Mouse (Mus musculus) kidney, postnatal 0 days (tissue): ENCODE results near the gene Sart3. TPM values are rescaled to one million over a fixed set of nuclear protein-coding genes. Genes with fewer than 3 reads are reported as not detected.

Experiments
- ATAC-seq: fragments of 200-750 bp; cut with Nextera tagmentation; replicated peaks from 2 replicates; pipeline ENCODE4 v1.8.0; 2017; ENCODE audit warnings: low read depth, moderate number of reproducible peaks, moderate TSS enrichment, moderate library complexity; ENCODE audit not compliant: low FRiP score
- DNase-seq: peaks from one replicate; pipeline ENCODE4 v3.0.0-alpha.2; 2016; ENCODE audit warnings: low spot score
- H3K27ac ChIP-seq: fragments of 300-500 bp; sonication (generic); 2 replicates; pipeline ENCODE4 v1.5.1; 2014; ENCODE audit warnings: mild to moderate bottlenecking
- H3K27me3 ChIP-seq: fragments of 300-500 bp; sonication (generic); 2 replicates; pipeline ENCODE4 v1.6.1; 2014; ENCODE audit warnings: low read length, mixed read lengths; ENCODE audit not compliant: insufficient read depth
- H3K36me3 ChIP-seq: fragments of 300-500 bp; sonication (generic); 2 replicates; pipeline ENCODE4 v1.6.1; 2014; ENCODE audit warnings: low read length, mixed read lengths; ENCODE audit not compliant: insufficient read depth
- H3K4me1 ChIP-seq: fragments of 300-500 bp; sonication (generic); replicated peaks from 2 replicates; pipeline ENCODE4 v1.6.1; 2014; ENCODE audit warnings: antibody characterized with exemption, low read length, mixed read lengths; ENCODE audit not compliant: insufficient read depth
- H3K4me2 ChIP-seq: fragments of 300-500 bp; sonication (generic); 2 replicates; pipeline ENCODE4 v1.6.1; 2014; ENCODE audit warnings: mild to moderate bottlenecking, low read length, moderate library complexity, mixed read lengths
- H3K4me3 ChIP-seq: fragments of 300-500 bp; sonication (generic); replicated peaks from 2 replicates; pipeline ENCODE4 v1.5.1; 2014; ENCODE audit warnings: low read depth, low read length
- H3K9ac ChIP-seq: fragments of 300-500 bp; sonication (generic); 2 replicates; pipeline ENCODE4 v1.6.1; 2014; ENCODE audit warnings: low read depth, low read length
- H3K9me3 ChIP-seq: fragments of 300-500 bp; sonication (generic); replicated peaks from 2 replicates; pipeline ENCODE4 v1.6.1; 2016; ENCODE audit warnings: low read length, inconsistent platforms, mixed read lengths
- CTCF ChIP-seq: IDR thresholded peaks from 2 replicates; pipeline ENCODE4 v1.5.1; 2016; ENCODE audit warnings: antibody characterized with exemption, low read depth, mild to moderate bottlenecking, moderate library complexity
- WGBS: fragments of 180-500 bp; shearing (Covaris S2); extraction: QIAGEN DNeasy Blood & Tissue Kit; methylation state at CpG from one replicate; pipeline ENCODE4 v1.1.7; 2014; 5-methylcytosine and 5-hydroxymethylcytosine counted together
- polyA plus RNA-seq: library from polyadenylated mRNA; unstranded; fragments of >200 nt; fragmentation: Nextera tagmentation; extraction: Ambion mirVana; gene quantifications from 2 replicates; pipeline ENCODE4 v1.2.1, GENCODE M21; 2015

The Sart3 gene
- polyA plus RNA-seq, 1 experiment from 2014 or later: 27.7 TPM

DNA sequence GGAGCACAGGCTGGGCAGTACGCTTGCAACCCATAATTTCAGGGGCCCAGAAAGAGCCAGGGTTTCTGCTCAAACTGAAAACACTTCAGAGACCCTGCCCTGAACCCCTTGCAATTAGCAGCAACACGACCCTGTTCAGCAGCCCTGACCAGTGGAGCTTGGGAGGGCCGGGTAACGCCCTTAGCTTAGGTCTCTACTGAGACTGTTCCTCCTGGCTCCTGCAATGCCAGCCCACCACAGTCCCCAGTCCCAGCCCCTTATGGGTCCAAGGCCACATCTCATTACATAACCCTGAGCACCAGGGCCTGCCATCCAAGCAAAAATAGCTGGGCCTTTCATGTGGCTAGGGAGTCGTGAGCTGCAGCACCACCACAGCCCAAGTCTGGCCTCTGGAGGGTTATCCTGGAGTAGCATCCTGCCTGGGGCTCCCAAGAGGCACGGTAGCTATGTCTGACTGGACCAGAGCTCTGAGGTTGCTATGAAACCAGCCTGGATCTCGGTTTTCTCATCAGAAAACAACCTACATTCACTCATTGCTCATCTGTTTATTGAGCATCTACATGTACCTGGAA lies 32.2 kb upstream of the Sart3 start:
- Histone ChIP-seq H3K27me3 (no peaks in the 10 kb centered on the region), H3K9me3 (no peaks in the 10 kb centered on the region), H3K4me1 (0 out of 2 replicates have a peak, but pooled peaks cover 5% of the 10 kb centered on the region), H3K27ac (no peak overlapping the region), H3K9ac (no peak overlapping the region), H3K36me3 (no peaks in the 10 kb centered on the region), H3K4me3 (no peak overlapping the region), H3K4me2 (no peak overlapping the region)
- DNase-seq (no peak), ATAC-seq (no peak)
- TF ChIP-seq CTCF: peak; percentile 22; the same call in 1 of the 2 replicates
- 44% methylated on average over 7 of the region's 7 CpGs for WGBS

DNA sequence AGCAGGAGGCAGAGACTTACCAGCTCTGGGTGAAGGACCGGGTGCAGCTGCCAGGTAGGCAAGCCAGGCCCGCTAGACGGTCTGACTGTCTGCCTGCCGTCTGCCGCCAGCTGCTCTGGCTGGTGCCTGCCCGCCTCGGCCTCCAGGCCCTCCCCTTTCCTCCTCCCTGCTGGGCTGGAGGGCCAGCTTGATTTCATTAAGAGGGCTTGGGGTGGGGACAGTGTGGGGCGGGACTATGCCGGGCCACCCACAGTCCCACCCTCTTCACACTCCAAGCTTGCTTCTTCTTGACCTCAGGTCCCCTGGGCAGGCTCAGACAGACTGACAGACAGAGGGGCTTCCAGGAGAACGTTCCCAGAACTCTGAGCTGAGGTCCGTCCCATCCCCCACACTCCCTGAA lies 28.0 kb upstream of the Sart3 start, which contains the start of gene Tmem119:
TSS of gene Tmem119 (minus strand) at position 237 of the 400 bp plus-strand sequence.
- WGBS: under 1% methylated on average over 11 of the region's 11 CpGs

DNA sequence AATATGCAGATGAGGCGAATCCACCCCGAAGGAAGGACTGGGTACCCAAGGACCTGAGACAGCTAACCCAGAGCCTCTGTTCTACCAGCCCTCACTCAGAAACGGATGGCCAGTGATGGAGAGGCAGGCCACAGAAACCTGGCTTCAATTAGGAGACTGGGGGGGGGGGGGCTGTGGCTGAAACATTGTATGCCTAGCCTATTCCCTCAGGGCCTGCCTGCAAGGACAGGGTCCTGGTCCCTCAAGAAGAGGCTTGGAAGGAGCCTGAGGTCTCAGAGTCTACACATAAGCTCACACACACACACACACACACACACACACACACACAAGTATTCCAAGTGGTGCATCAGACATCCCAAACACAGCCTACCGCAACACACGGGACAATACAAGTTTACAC lies 27.4 kb upstream of the Sart3 start:
- no peak for DNase-seq
- Histone ChIP-seq H3K36me3 (no peaks in the 10 kb centered on the region), H3K4me1 (peaks cover 27% of the 10 kb centered on the region; the same call in 1 of the 2 replicates), H3K9me3 (no peaks in the 10 kb centered on the region), H3K4me2 (peak overlapping the region; percentile 51), H3K9ac (0 out of 2 replicates have a peak overlapping the region, but pooled peaks have one; percentile 40), H3K27me3 (no peaks in the 10 kb centered on the region), H3K4me3 (peak overlapping the region; percentile 35), H3K27ac (no peak overlapping the region)
- TF ChIP-seq CTCF: no peak
- ATAC-seq: no peak
- WGBS: 41% methylated on average over 5 of the region's 5 CpGs

More for the DNA sequence above, 28.0 kb upstream of the Sart3 start, which contains the start of gene Tmem119:
- Histone ChIP-seq H3K36me3 (no peaks in the 10 kb centered on the region), H3K27me3 (no peaks in the 10 kb centered on the region), H3K4me3 (peak within 1 kb of the TSS; percentile 35), H3K4me2 (peak within 1 kb of the TSS; percentile 51), H3K9me3 (no peaks in the 10 kb centered on the region), H3K4me1 (peaks cover 27% of the 10 kb centered on the region; the same call in 1 of the 2 replicates), H3K27ac (peak within 1 kb of the TSS; percentile 28; the same call in 1 of the 2 replicates), H3K9ac (peak within 1 kb of the TSS; percentile 40; the same call in 1 of the 2 replicates)
- ATAC-seq: peak; percentile 81
- DNase-seq: peak; percentile 87
- TF ChIP-seq CTCF: no peak

DNA sequence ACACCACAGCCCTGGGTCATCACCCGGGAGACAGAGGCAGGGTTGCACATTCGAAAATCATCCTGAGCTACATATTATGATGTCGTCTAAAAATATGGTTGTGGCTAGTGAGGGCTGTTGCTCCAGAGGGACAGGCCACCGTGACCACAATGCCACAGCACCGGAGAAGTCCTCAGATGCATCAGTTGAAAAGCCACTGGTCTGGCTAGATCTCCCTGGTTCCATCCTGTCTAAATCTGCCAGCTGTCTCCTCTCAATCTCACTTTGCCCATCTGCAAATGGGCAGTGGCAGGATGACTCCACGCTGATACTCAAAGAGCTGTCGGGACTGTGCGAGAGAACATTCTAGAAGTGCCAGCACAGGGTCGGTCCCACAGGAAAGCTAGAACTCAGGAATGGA lies 26.2 kb upstream of the Sart3 start:
- ATAC-seq (no peak), DNase-seq (no peak)
- Histone ChIP-seq H3K27me3 (no peaks in the 10 kb centered on the region), H3K27ac (no peak overlapping the region), H3K9me3 (no peaks in the 10 kb centered on the region), H3K4me2 (peak overlapping the region; percentile 51), H3K9ac (no peak overlapping the region), H3K4me3 (peak overlapping the region; percentile 17), H3K36me3 (no peaks in the 10 kb centered on the region), H3K4me1 (peaks cover 27% of the 10 kb centered on the region; the same call in 1 of the 2 replicates)
- TF ChIP-seq CTCF: no peak
- 74% methylated on average over 9 of the region's 9 CpGs for WGBS

DNA sequence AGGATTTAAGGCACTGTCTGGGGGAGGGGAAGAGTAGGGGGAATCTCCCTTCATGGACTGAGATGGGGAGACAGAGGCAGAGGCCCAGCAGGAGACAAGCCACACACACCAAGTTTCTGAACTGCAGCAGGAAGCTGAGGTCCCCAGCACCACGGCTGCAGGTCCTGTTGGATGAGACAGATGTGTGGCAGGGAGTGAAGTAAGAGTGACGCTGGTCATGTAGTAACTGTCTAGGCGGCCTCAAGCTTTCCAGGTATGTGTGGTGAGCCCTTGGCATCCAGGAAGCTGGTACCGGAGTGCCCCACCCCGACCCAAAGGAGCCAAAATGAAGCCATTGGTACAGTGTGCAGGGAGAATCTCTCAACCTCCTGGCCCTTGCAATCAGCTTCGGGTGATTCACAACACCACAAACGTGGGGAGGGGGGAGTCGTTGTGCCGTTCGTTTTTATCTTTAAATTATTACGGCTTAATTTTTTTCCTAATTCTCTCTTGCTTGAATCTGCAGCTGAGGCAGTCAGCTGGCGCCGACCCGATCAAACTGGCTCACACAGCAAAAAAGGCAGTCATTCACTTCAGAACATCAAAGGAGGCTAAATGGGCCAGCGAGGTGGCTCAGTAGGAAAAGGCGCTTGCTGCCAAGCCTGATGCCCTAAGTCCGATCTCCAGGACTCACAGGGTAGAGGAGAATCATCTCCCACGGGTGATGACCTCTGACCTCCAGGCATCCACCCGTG lies 25.0 kb upstream of the Sart3 start:
- Histone ChIP-seq H3K9ac (peak overlapping the region; percentile 19; the same call in 1 of the 2 replicates), H3K9me3 (no peaks in the 10 kb centered on the region), H3K4me1 (peaks cover 28% of the 10 kb centered on the region; the same call in 1 of the 2 replicates), H3K27ac (0 out of 2 replicates have a peak overlapping the region, but pooled peaks have one; percentile 32), H3K36me3 (no peaks in the 10 kb centered on the region), H3K27me3 (no peaks in the 10 kb centered on the region), H3K4me2 (peak overlapping the region; percentile 51), H3K4me3 (0 out of 2 replicates have a peak overlapping the region, but pooled peaks have one; percentile 0)
- WGBS: 14% methylated on average over 19 of the region's 19 CpGs
- no peak for ATAC-seq
- no peak for TF ChIP-seq CTCF
- DNase-seq: no peak
